Mouse (Mus musculus) liver, embryonic 14.5 days (tissue): Measurements from ENCODE around the gene Ddost.

Experiments used
- CTCF ChIP-seq: IDR thresholded peaks from 2 replicates; pipeline ENCODE4 v1.5.1; 2016; ENCODE audit warnings: antibody characterized with exemption, low read depth, control low read depth
- EP300 ChIP-seq: IDR thresholded peaks from 2 replicates; pipeline ENCODE4 v1.6.1; 2016; ENCODE audit warnings: antibody characterized with exemption, low read depth

DNA sequence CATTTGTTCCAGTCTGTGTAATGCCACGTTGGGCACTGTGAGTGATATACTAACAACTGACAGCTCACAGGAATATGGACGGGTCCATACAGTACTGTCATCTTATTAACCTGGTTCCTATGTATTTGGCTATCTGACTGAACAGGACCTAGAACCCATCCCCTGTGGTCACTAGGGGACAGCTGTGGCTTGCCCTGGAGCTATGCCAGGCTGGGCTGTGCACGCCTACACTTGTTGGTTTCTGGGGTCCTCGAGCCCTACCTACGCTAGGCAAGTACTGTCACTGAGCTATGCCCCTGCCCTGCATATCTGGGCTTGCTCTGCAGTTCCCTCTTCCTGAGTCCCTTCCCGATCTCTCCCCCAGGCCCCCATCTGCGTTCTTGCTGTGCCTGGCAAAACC is 17.0 kb downstream of the Ddost start:
- TF ChIP-seq CTCF, result no peak
- no peak for TF ChIP-seq EP300
